ENCODE assay signal across 13 mouse cellular contexts in the genomic region with DNA sequence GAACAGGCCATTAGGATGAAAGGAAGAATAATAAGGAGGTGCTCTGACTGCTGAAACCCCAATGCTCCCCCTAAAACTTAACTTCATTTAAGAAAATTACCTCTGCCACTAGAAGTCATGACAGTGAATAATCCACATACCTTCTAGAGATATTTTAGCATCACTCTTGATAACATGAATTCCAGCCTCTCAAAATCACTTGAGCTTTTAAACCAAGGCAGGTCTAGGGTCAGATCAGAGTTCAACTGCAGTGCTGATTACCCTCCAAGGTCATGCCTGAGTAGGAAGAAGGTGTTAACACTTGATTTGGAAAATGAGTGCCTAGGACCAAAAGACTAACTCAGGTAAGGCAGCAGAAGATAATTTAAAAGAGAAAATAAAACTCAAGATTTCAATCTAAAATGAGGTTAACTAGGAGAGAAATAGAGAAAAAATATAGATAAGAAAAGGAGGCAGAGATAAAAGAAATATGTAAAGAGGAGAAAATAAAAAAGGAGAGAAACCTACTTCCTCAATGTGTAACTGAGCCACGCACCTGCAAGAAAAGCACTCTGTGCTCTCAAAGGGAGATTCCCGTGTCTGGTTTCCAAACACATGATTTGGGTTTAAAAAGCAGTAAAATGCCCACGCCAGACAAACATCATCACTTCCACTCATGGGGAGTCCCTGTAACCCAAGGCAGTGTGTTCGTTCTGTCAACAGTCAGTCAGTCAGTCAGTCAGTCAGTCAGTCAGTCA.
"Had no signal": no experiment of that assay in that cellular context is flagged by ENCODE, and none has a peak within 500 bp of the region (broad histone marks: within the 10 kb centered on the region; RNA-seq: fewer than 3 reads in every experiment).

No protein-coding gene starts in this region.

- H3K27ac ChIP-seq: limb, embryonic 13.5 days; liver, embryonic 14.5 days; neural tube, embryonic 15.5 days had no signal

- H3K4me3 ChIP-seq: limb, embryonic 13.5 days; myocyte; neural tube, embryonic 15.5 days had no signal

- H3K36me3 ChIP-seq: limb, embryonic 13.5 days; neural tube, embryonic 15.5 days had no signal

- H3K27me3 ChIP-seq: limb, embryonic 13.5 days; neural tube, embryonic 15.5 days had no signal

- H3K9ac ChIP-seq: limb, embryonic 13.5 days; liver, embryonic 14.5 days; neural tube, embryonic 15.5 days had no signal

- H3K4me2 ChIP-seq: limb, embryonic 13.5 days; neural tube, embryonic 15.5 days had no signal

- DNase-seq: kidney, adult 8-10 months; kidney, postnatal 25 days; layer of hippocampus, adult 9-11 months; layer of hippocampus, postnatal 36 days; lung, adult 18-20 months; midbrain, embryonic 14.5 days; retina, postnatal 1 day; thymus, adult 18-20 months; thymus, postnatal 14 days had no signal

- H3K9me3 ChIP-seq: limb, embryonic 13.5 days; neural tube, embryonic 15.5 days had no signal

- H3K4me1 ChIP-seq: neural tube, embryonic 15.5 days had no signal
